Mouse (Mus musculus): Measurements from ENCODE around the gene Mrps30. TPM values are rescaled to one million over a fixed set of nuclear protein-coding genes. Genes with fewer than 3 reads are reported as not detected.

Mrps30 gene
- polyA plus RNA-seq, 1 experiment from 2014 or later: 30.3 TPM

DNA sequence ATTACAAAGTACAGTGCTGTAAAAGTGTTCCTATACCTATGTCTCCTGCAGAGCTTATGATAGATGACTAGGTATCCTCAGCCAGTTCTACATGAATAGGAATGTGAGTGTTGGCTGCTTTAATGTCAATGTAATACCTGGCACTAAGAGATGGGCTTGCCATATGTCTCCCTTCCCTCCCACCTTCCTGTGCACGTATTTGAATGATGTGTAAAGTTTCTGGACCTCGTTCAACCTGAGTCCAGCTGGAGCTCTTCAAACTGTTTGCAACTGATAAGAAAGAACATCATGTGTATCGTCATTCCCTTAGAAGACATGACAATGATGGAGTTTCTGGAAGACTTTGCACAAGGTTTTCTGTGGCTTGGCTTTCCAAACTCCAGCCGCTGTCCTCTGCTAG lies 14.2 kb downstream of the Mrps30 start:
- Histone ChIP-seq H3K4me2 (replicated peaks) (no peak overlapping the region), H3K4me3 (replicated peaks) (no peak overlapping the region), H3K36me3 (peaks cover 7% of the 10 kb centered on the region), H3K27ac (replicated peaks) (no peak overlapping the region), H3K4me1 (no peaks in the 10 kb centered on the region), H3K9me3 (replicated peaks) (no peaks in the 10 kb centered on the region), H3K9ac (no peak overlapping the region), H3K27me3 (no peaks in the 10 kb centered on the region)
- no peak for ATAC-seq (ENCODE audit: insufficient number of reproducible peaks, low FRiP score, low TSS enrichment, low read depth)
- WGBS: 90% methylated on average over 4 of the region's 4 CpGs

- H3K9me3 ChIP-seq (replicated peaks): no peaks in the 10 kb centered on the region
- 56% methylated on average over 1 of the region's 1 CpGs for WGBS
- 0 out of 2 replicates have a peak, but pooled peaks have one; percentile 34 for ATAC-seq (ENCODE audit: insufficient number of reproducible peaks, low FRiP score, low TSS enrichment, low read depth)
- no peak overlapping the region for H3K27ac ChIP-seq (replicated peaks)
- no peaks in the 10 kb centered on the region for H3K27me3 ChIP-seq
- no peak overlapping the region for H3K4me3 ChIP-seq (replicated peaks)
- H3K4me2 ChIP-seq (replicated peaks): no peak overlapping the region
- no peak overlapping the region for H3K9ac ChIP-seq
- H3K4me1 ChIP-seq: 0 out of 2 replicates have a peak, but pooled peaks cover 3% of the 10 kb centered on the region
- H3K36me3 ChIP-seq: no peaks in the 10 kb centered on the region
Measured at GRCm38 (mm10) chr13:118365774-118366173, 21.3 kb downstream of the Mrps30 start.

DNA sequence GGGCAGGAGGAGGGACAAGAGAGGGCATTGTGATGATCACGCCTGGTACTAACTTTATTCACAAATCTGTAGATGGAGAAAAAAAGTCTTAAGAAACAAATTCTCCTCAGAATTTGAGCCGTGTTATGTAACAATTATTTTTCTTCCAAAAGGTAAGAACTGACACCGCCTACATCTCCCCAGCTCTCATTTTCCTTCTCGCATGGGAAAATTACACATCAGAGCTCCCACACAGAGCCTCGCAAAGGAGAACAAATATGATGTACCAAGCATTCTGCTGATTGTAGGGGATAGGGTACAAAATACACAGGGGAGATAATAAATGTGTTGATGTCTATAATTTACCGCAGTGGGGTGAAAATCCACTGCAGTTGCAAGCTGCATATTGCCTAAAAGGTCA lies 23.7 kb downstream of the Mrps30 start:
- Histone ChIP-seq H3K27ac (replicated peaks) (no peak overlapping the region), H3K4me1 (0 out of 2 replicates have a peak, but pooled peaks cover 3% of the 10 kb centered on the region), H3K9me3 (replicated peaks) (no peaks in the 10 kb centered on the region), H3K4me2 (replicated peaks) (no peak overlapping the region), H3K4me3 (replicated peaks) (no peak overlapping the region), H3K36me3 (no peaks in the 10 kb centered on the region), H3K27me3 (no peaks in the 10 kb centered on the region), H3K9ac (no peak overlapping the region)
- ATAC-seq (ENCODE audit: insufficient number of reproducible peaks, low FRiP score, low TSS enrichment, low read depth): no peak
- 65% methylated on average over 6 of the region's 6 CpGs for WGBS

- Histone ChIP-seq H3K36me3 (no peaks in the 10 kb centered on the region), H3K27me3 (no peaks in the 10 kb centered on the region), H3K4me1 (no peaks in the 10 kb centered on the region), H3K9me3 (replicated peaks) (no peaks in the 10 kb centered on the region), H3K4me3 (replicated peaks) (no peak overlapping the region), H3K27ac (replicated peaks) (no peak overlapping the region), H3K9ac (no peak overlapping the region), H3K4me2 (replicated peaks) (no peak overlapping the region)
- no peak for ATAC-seq (ENCODE audit: insufficient number of reproducible peaks, low FRiP score, low TSS enrichment, low read depth)
- whole genome bisulfite sequencing: 89% methylated on average over 10 of the region's 10 CpGs
Measured at GRCm38 (mm10) chr13:118350870-118351269, 36.2 kb downstream of the Mrps30 start.

GRCm38 (mm10) chr13:118350257-118350656 lies 36.8 kb downstream of the Mrps30 start:
- H3K9ac ChIP-seq: no peak overlapping the region
- ATAC-seq (ENCODE audit: insufficient number of reproducible peaks, low FRiP score, low TSS enrichment, low read depth): no peak
- H3K9me3 ChIP-seq (replicated peaks): no peaks in the 10 kb centered on the region
- H3K4me2 ChIP-seq (replicated peaks): no peak overlapping the region
- no peaks in the 10 kb centered on the region for H3K27me3 ChIP-seq
- WGBS: 22% methylated on average over 10 of the region's 10 CpGs
- H3K4me3 ChIP-seq (replicated peaks): no peak overlapping the region
- H3K27ac ChIP-seq (replicated peaks): no peak overlapping the region
- no peaks in the 10 kb centered on the region for H3K4me1 ChIP-seq
- H3K36me3 ChIP-seq: no peaks in the 10 kb centered on the region

Other genes with a start within 250 kb of the Mrps30 start
- gene B430218F22Rik, start 622 bp downstream of the Mrps30 start, polyA plus RNA-seq (2015; fragmentation: Nextera tagmentation; extraction: Ambion mirVana): 0.26 and 0.60 TPM in 2 replicates